Mouse (Mus musculus) liver, postnatal 0 days (tissue): ENCODE measurements around the gene Ntng1. TPM values are rescaled to one million over a fixed set of nuclear protein-coding genes. Genes with fewer than 3 reads are reported as not detected.

Experiments used
- ATAC-seq: fragments of 200-750 bp; cut with Nextera tagmentation; 2 replicates; pipeline ENCODE4 v1.8.0; 2017; ENCODE audit warnings: mild to moderate bottlenecking, moderate library complexity
- DNase-seq: peaks from one replicate; pipeline ENCODE4 v3.0.0-alpha.2; 2016
- H3K27ac ChIP-seq: fragments of 300-500 bp; sonication (generic); 2 replicates; pipeline ENCODE4 v1.5.1; 2014; ENCODE audit warnings: antibody characterized with exemption, moderate library complexity, mild to moderate bottlenecking, low read depth
- H3K27me3 ChIP-seq: fragments of 300-500 bp; sonication (generic); 2 replicates; pipeline ENCODE4 v1.6.1; 2014; ENCODE audit warnings: low read length, control low read depth, mixed read lengths; ENCODE audit not compliant: insufficient read depth
- H3K36me3 ChIP-seq: fragments of 300-500 bp; sonication (generic); replicated peaks from 2 replicates; pipeline ENCODE4 v1.6.1; 2014; ENCODE audit warnings: mild to moderate bottlenecking, control low read depth, low read length, moderate library complexity, mixed read lengths; ENCODE audit not compliant: insufficient read depth
- H3K4me1 ChIP-seq: fragments of 300-500 bp; sonication (generic); 2 replicates; pipeline ENCODE4 v1.6.1; 2014; ENCODE audit warnings: antibody characterized with exemption, mild to moderate bottlenecking, control low read depth; ENCODE audit not compliant: insufficient read depth
- H3K4me2 ChIP-seq: fragments of 300-500 bp; sonication (generic); 2 replicates; pipeline ENCODE4 v1.6.1; 2014; ENCODE audit warnings: low read depth, mild to moderate bottlenecking, low read length, moderate library complexity, mixed read lengths
- H3K4me3 ChIP-seq: fragments of 300-500 bp; sonication (generic); 2 replicates; pipeline ENCODE4 v1.5.1; 2014; ENCODE audit warnings: low read depth, low read length
- H3K9ac ChIP-seq: fragments of 300-500 bp; sonication (generic); replicated peaks from 2 replicates; pipeline ENCODE4 v1.6.1; 2014; ENCODE audit warnings: mild to moderate bottlenecking, moderate library complexity
- H3K9me3 ChIP-seq: fragments of 300-500 bp; sonication (generic); 2 replicates; pipeline ENCODE4 v1.6.1; 2016; ENCODE audit warnings: mild to moderate bottlenecking, control low read depth, low read length, mixed read lengths
- CTCF ChIP-seq: sonication (generic); IDR thresholded peaks from 2 replicates; pipeline ENCODE4 v1.5.1; 2016; ENCODE audit warnings: antibody characterized with exemption, low read depth
- EP300 ChIP-seq: IDR thresholded peaks from 2 replicates; pipeline ENCODE4 v1.6.1; 2016; ENCODE audit warnings: antibody characterized with exemption, low read depth, mild to moderate bottlenecking
- WGBS: fragments of 180-500 bp; shearing (Covaris S2); extraction: QIAGEN DNeasy Blood & Tissue Kit; methylation state at CpG from one replicate; pipeline ENCODE4 v1.1.7; 2014; ENCODE audit not compliant: insufficient replicate concordance; 5-methylcytosine and 5-hydroxymethylcytosine counted together
- polyA plus RNA-seq: library from polyadenylated mRNA; unstranded; fragments of >200 nt; fragmentation: Nextera tagmentation; extraction: Ambion mirVana; gene quantifications from 2 replicates; pipeline ENCODE4 v1.2.1, GENCODE M21; 2015

Ntng1 gene
- polyA plus RNA-seq = not detected in 2 replicates

DNA sequence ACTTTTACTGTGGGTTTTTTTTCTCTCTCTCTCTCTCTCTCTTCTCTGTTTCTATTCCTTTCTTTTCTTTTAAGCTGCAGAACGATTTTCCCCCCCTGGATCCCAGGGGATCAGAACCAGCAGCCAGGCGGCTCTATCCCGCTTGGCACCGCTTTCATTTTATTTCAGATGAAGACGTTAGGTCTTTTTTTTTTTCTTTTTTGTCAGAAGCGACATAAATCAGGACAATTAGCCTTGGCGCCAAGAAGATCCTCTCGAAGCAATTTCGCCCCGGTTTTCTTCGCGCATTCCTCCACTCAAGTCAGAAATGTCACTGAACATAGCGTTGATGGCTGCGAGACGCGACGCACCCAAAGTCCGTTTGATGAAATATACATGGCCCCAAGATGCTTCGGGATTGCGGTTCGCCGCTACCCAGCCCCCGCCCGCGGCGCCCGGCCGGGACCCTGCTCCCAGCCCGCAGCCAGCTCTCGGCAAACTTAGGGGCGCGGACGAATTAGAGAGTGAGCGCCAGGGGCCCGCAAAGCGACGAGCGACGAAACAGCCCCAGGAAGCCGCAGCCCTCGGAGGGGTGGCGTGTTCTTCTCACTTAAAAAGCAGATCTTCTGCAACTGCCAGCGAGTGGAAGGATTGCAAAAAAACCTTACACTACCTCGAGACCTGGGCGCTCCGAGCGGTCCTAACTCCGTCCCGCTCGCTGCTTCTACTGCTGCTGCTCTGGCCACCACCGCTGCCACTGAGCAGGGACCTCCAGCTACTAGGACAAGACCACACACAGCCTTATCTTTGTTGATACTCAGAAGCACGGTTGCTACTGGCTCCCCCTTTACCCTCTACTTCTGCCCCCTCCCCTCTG is at the start of gene Ntng1:
Gene Ntng1 (minus strand): TSS at position 806 of the 856 bp plus-strand sequence.
- no peaks in the 10 kb centered on the region for H3K36me3 ChIP-seq
- no peak within 1 kb of the TSS for H3K9ac ChIP-seq
- DNase-seq (peak; percentile 15), ATAC-seq (no peak)
- no peaks in the 10 kb centered on the region for H3K9me3 ChIP-seq
- no peak within 1 kb of the TSS for H3K27ac ChIP-seq
- peaks cover 8% of the 10 kb centered on the region for H3K4me1 ChIP-seq
- H3K27me3 ChIP-seq = peaks cover 42% of the 10 kb centered on the region
- peak within 1 kb of the TSS; percentile 46 for H3K4me3 ChIP-seq
- peak within 1 kb of the TSS; percentile 70 for H3K4me2 ChIP-seq
- whole genome bisulfite sequencing = 1% methylated on average over 52 of the region's 52 CpGs
- TF ChIP-seq EP300 = no peak
- no peak for TF ChIP-seq CTCF

DNA sequence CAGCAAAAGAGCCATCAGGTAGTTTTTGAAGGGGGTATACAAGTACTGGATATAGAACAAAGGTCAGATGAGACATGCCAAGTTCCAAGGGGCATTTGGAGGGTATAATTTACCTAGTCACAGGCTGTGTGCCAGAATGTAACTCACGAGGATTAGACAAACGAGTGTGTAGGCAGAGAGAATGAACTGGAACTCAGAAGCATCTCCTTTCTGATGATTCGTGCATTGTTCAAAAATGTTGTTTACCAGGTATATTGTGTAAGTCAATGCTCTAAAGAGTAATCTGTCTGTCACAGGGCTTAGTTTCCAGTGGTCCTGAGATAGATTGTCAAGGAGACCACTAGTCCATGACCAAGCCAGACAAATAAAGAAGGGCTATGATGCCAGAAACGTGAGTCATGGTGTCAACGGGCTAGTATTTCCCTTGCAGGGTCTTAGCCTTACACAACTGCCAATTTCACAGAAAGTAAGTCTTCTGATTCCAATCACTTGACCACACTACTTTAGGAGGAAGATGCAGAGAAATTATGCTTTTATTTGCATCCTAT is 43.7 kb upstream of the Ntng1 start:
- no peak overlapping the region for H3K4me3 ChIP-seq
- H3K9ac ChIP-seq = no peak overlapping the region
- DNase-seq (no peak), ATAC-seq (no peak)
- H3K27ac ChIP-seq = no peak overlapping the region
- H3K4me1 ChIP-seq = no peaks in the 10 kb centered on the region
- no peaks in the 10 kb centered on the region for H3K27me3 ChIP-seq
- no peaks in the 10 kb centered on the region for H3K36me3 ChIP-seq
- WGBS = 74% methylated on average over 5 of the region's 5 CpGs
- TF ChIP-seq CTCF = no peak
- TF ChIP-seq EP300 = no peak
- no peaks in the 10 kb centered on the region for H3K9me3 ChIP-seq
- no peak overlapping the region for H3K4me2 ChIP-seq

DNA sequence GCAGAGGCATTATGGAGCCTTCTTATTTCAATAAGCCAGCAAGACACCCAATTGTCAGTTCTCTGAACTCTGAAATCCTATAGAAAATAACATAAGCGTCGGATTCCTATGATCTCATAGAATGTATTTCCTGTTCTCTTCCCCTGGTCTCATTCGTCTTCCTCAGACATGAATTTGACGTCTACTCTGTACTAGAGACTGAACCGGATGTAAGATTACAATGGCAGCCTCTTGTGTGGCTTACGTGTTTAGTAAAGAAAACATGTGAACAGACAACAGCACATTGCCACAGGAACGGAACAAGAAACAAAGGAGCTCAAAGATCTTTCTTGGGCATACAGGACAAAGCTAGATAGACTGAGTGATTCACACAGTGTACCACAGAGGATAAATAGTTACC is 5.3 kb upstream of the Ntng1 start:
- Histone ChIP-seq H3K9me3 (no peaks in the 10 kb centered on the region), H3K36me3 (no peaks in the 10 kb centered on the region), H3K27me3 (peaks cover 12% of the 10 kb centered on the region), H3K4me2 (no peak overlapping the region), H3K27ac (no peak overlapping the region), H3K4me3 (no peak overlapping the region), H3K9ac (no peak overlapping the region), H3K4me1 (no peaks in the 10 kb centered on the region)
- TF ChIP-seq CTCF = no peak
- no peak for TF ChIP-seq EP300
- DNase-seq = no peak
- WGBS = 45% methylated on average over 7 of the region's 7 CpGs
- no peak for ATAC-seq

DNA sequence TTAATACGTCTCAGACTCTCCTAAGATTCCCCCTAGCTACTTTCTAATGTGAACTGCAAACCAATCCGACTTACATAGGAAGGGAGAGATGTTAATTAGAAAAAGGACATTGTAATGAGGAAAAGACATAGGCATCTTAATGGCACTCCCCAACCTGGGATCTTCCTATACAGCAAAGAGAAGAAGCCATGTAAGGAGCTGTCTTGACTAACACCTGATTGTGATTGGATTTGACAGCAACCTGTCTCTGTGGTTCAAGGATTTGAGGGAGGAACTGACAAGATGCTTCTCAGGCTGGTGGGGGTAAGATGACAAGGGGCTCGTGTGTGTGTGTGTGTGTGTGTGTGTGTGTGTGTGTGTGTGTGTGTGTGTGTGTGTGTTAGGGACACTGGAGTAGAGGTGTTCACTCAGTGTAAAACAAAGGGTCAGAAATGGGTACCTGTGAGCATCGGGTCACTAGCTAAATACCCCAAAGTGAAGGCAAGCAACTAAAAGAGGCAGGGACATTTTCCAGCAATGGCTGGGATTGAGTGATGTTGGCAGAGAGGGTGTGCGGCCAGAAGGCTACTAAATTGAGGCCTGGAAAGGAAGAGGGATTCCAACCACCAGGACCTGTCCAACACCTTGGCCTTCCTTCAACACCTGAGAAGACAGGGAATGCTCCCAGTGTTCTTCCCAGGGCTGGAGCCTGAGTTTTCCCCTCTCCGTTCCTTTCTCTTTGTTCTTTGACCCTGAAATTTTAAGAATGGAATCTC is 667 bp upstream of the Ntng1 start:
- Histone ChIP-seq H3K36me3 (no peaks in the 10 kb centered on the region), H3K9ac (no peak overlapping the region), H3K4me3 (no peak overlapping the region), H3K27me3 (peaks cover 42% of the 10 kb centered on the region), H3K9me3 (no peaks in the 10 kb centered on the region), H3K4me2 (no peak overlapping the region), H3K4me1 (peaks cover 8% of the 10 kb centered on the region), H3K27ac (no peak overlapping the region)
- no peak for ATAC-seq
- TF ChIP-seq EP300 (no peak), CTCF (no peak)
- WGBS = 42% methylated on average over 6 of the region's 6 CpGs
- no peak for DNase-seq

DNA sequence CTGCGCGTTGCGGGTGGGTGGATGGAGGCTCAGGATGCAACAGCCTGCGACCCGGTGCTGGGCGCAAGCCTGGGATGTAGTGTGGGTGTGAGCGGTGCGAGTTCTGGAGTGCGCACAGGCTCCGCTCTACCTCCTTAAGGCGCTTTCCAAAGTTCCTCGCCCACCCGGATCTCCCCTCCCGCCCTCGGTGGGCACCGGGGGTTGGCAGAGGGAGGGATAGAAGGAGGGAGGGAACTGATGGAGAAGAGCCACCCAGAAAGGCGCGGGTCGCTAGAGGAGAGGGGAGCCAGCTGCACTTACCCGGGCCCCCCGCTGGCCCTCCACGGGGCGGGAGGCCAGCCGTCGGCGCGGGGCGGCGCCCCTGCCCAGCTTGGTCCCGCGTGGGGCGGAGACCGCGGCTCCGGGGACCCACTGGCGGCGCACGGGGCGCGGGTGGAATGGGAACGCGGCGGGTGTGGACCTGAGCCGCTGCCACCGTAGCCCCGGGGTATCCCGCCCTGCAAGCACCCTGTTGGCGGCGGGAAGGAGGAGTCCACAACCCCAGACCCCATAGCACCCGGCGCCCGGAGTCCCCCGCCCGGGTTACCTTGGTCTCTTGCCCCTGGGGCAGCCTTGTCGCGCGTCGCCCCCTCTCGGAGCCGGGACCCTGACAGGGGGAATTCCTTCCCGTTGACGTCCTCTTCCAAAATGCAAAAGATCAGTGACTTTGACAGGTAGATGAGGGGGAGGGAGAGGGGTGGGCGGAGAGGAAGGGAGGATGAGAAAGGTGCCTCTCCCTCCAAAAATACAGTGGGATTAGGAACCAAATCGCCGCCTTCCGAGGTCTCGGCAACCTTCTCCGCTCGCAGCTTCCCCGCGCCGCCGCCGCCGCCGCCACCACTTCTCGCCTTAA is 1.3 kb downstream of the Ntng1 start:
- Histone ChIP-seq H3K9me3 (no peaks in the 10 kb centered on the region), H3K4me1 (peaks cover 8% of the 10 kb centered on the region), H3K27me3 (peaks cover 42% of the 10 kb centered on the region), H3K36me3 (no peaks in the 10 kb centered on the region), H3K4me3 (peak overlapping the region; percentile 46), H3K9ac (no peak overlapping the region), H3K27ac (no peak overlapping the region), H3K4me2 (peak overlapping the region; percentile 70)
- no peak; the same call in 1 of the 2 replicates for ATAC-seq
- TF ChIP-seq CTCF (no peak), EP300 (no peak)
- DNase-seq = peak; percentile 14
- 1% methylated on average over 49 of the region's 77 CpGs for WGBS
